Mouse (Mus musculus): ENCODE measurements around the gene Plekha5. TPM values are rescaled to one million over a fixed set of nuclear protein-coding genes. Genes with fewer than 3 reads are reported as not detected.

Plekha5 gene
- polyA plus RNA-seq, 1 experiment: 19.0 TPM

- Histone ChIP-seq H3K27me3 (ENCODE audit: control insufficient read depth, insufficient read depth, low read length) (no peaks in the 10 kb centered on the region), H3K36me3 (ENCODE audit: control insufficient read depth, insufficient read depth, low read length) (peaks cover 1% of the 10 kb centered on the region), H3K4me3 (ENCODE audit: low read depth, low read length) (no peak overlapping the region), H3K4me1 (ENCODE audit: control insufficient read depth, insufficient read depth, insufficient read length, low read length) (no peaks in the 10 kb centered on the region), H3K27ac (ENCODE audit: insufficient read depth, low read depth, low read length) (no peak overlapping the region)
- TF ChIP-seq CTCF (IDR thresholded peaks at IDR 0.05; ENCODE audit: extremely low read depth, insufficient read length, insufficient replicate concordance, low read depth, low read length): no peak
- no peak for TF ChIP-seq POLR2A (IDR thresholded peaks at IDR 0.05; ENCODE audit: low read depth, low read length)
- 90% methylated on average over 7 of the region's 7 CpGs for WGBS
Measured at GRCm38 (mm10) chr6:140444147-140444546, 20.3 kb downstream of the Plekha5 start.

- peaks cover 1% of the 10 kb centered on the region for H3K36me3 ChIP-seq (ENCODE audit: control insufficient read depth, insufficient read depth, low read length)
- H3K4me3 ChIP-seq (ENCODE audit: low read depth, low read length): no peak overlapping the region
- no peaks in the 10 kb centered on the region for H3K4me1 ChIP-seq (ENCODE audit: control insufficient read depth, insufficient read depth, insufficient read length, low read length)
- H3K27ac ChIP-seq (ENCODE audit: insufficient read depth, low read depth, low read length): no peak overlapping the region
- no peaks in the 10 kb centered on the region for H3K27me3 ChIP-seq (ENCODE audit: control insufficient read depth, insufficient read depth, low read length)
- TF ChIP-seq CTCF (IDR thresholded peaks at IDR 0.05; ENCODE audit: extremely low read depth, insufficient read length, insufficient replicate concordance, low read depth, low read length) (no peak), POLR2A (IDR thresholded peaks at IDR 0.05; ENCODE audit: low read depth, low read length) (no peak)
- 78% methylated on average over 10 of the region's 10 CpGs for WGBS
Measured at GRCm38 (mm10) chr6:140444855-140445465, 21.1 kb downstream of the Plekha5 start.

GRCm38 (mm10) chr6:140448010-140448739 is 24.3 kb downstream of the Plekha5 start:
- H3K27ac ChIP-seq (ENCODE audit: insufficient read depth, low read depth, low read length): no peak overlapping the region
- WGBS: 93% methylated on average over 21 of the region's 21 CpGs

GRCm38 (mm10) chr6:140450693-140451092 is 26.8 kb downstream of the Plekha5 start:
- peaks cover 6% of the 10 kb centered on the region for H3K4me1 ChIP-seq (ENCODE audit: control insufficient read depth, insufficient read depth, insufficient read length, low read length)
- TF ChIP-seq CTCF (IDR thresholded peaks at IDR 0.05; ENCODE audit: extremely low read depth, insufficient read length, insufficient replicate concordance, low read depth, low read length) (no peak), POLR2A (IDR thresholded peaks at IDR 0.05; ENCODE audit: low read depth, low read length) (no peak)
- no peak overlapping the region for H3K4me3 ChIP-seq (ENCODE audit: low read depth, low read length)
- peaks cover 1% of the 10 kb centered on the region; the same call in 1 of the 2 replicates for H3K36me3 ChIP-seq (ENCODE audit: control insufficient read depth, insufficient read depth, low read length)
- no peaks in the 10 kb centered on the region for H3K27me3 ChIP-seq (ENCODE audit: control insufficient read depth, insufficient read depth, low read length)
- WGBS: 91% methylated on average over 5 of the region's 5 CpGs
- no peak overlapping the region for H3K27ac ChIP-seq (ENCODE audit: insufficient read depth, low read depth, low read length)

More at GRCm38 (mm10) chr6:140448010-140448739, 24.3 kb downstream of the Plekha5 start:
- TF ChIP-seq CTCF (IDR thresholded peaks at IDR 0.05; ENCODE audit: extremely low read depth, insufficient read length, insufficient replicate concordance, low read depth, low read length) (no peak), POLR2A (IDR thresholded peaks at IDR 0.05; ENCODE audit: low read depth, low read length) (no peak)
- Histone ChIP-seq H3K4me1 (ENCODE audit: control insufficient read depth, insufficient read depth, insufficient read length, low read length) (no peaks in the 10 kb centered on the region), H3K27me3 (ENCODE audit: control insufficient read depth, insufficient read depth, low read length) (no peaks in the 10 kb centered on the region), H3K4me3 (ENCODE audit: low read depth, low read length) (no peak overlapping the region), H3K36me3 (ENCODE audit: control insufficient read depth, insufficient read depth, low read length) (peaks cover 1% of the 10 kb centered on the region)

GRCm38 (mm10) chr6:140452736-140453135 is 28.9 kb downstream of the Plekha5 start:
- WGBS: 97% methylated on average over 8 of the region's 8 CpGs
- TF ChIP-seq CTCF (IDR thresholded peaks at IDR 0.05; ENCODE audit: extremely low read depth, insufficient read length, insufficient replicate concordance, low read depth, low read length) (no peak), POLR2A (IDR thresholded peaks at IDR 0.05; ENCODE audit: low read depth, low read length) (no peak)

GRCm38 (mm10) chr6:140453454-140453853 is 29.6 kb downstream of the Plekha5 start:
- Histone ChIP-seq H3K4me1 (ENCODE audit: control insufficient read depth, insufficient read depth, insufficient read length, low read length) (peaks cover 9% of the 10 kb centered on the region), H3K4me3 (ENCODE audit: low read depth, low read length) (no peak overlapping the region), H3K27ac (ENCODE audit: insufficient read depth, low read depth, low read length) (no peak overlapping the region), H3K36me3 (ENCODE audit: control insufficient read depth, insufficient read depth, low read length) (peaks cover 1% of the 10 kb centered on the region; the same call in 1 of the 2 replicates), H3K27me3 (ENCODE audit: control insufficient read depth, insufficient read depth, low read length) (no peaks in the 10 kb centered on the region)
- TF ChIP-seq POLR2A (IDR thresholded peaks at IDR 0.05; ENCODE audit: low read depth, low read length) (no peak), CTCF (IDR thresholded peaks at IDR 0.05; ENCODE audit: extremely low read depth, insufficient read length, insufficient replicate concordance, low read depth, low read length) (no peak)
- WGBS: 86% methylated on average over 5 of the region's 5 CpGs

More at GRCm38 (mm10) chr6:140452736-140453135, 28.9 kb downstream of the Plekha5 start:
- no peak overlapping the region for H3K4me3 ChIP-seq (ENCODE audit: low read depth, low read length)
- H3K27me3 ChIP-seq (ENCODE audit: control insufficient read depth, insufficient read depth, low read length): no peaks in the 10 kb centered on the region
- H3K4me1 ChIP-seq (ENCODE audit: control insufficient read depth, insufficient read depth, insufficient read length, low read length): peaks cover 6% of the 10 kb centered on the region
- H3K27ac ChIP-seq (ENCODE audit: insufficient read depth, low read depth, low read length): no peak overlapping the region
- H3K36me3 ChIP-seq (ENCODE audit: control insufficient read depth, insufficient read depth, low read length): peaks cover 1% of the 10 kb centered on the region; the same call in 1 of the 2 replicates

GRCm38 (mm10) chr6:140454388-140454787 is 30.5 kb downstream of the Plekha5 start:
- H3K4me1 ChIP-seq (ENCODE audit: control insufficient read depth, insufficient read depth, insufficient read length, low read length): peaks cover 12% of the 10 kb centered on the region
- no peak overlapping the region for H3K27ac ChIP-seq (ENCODE audit: insufficient read depth, low read depth, low read length)
- 0 out of 2 replicates have a peak, but pooled peaks cover 1% of the 10 kb centered on the region for H3K36me3 ChIP-seq (ENCODE audit: control insufficient read depth, insufficient read depth, low read length)
- no peaks in the 10 kb centered on the region for H3K27me3 ChIP-seq (ENCODE audit: control insufficient read depth, insufficient read depth, low read length)
- H3K4me3 ChIP-seq (ENCODE audit: low read depth, low read length): no peak overlapping the region
- WGBS: 60% methylated on average over 3 of the region's 3 CpGs
- TF ChIP-seq CTCF (IDR thresholded peaks at IDR 0.05; ENCODE audit: extremely low read depth, insufficient read length, insufficient replicate concordance, low read depth, low read length): no peak
- TF ChIP-seq POLR2A (IDR thresholded peaks at IDR 0.05; ENCODE audit: low read depth, low read length): no peak
